Mouse (Mus musculus): ENCODE data around the gene Zfp580. TPM values are rescaled to one million over a fixed set of nuclear protein-coding genes. Genes with fewer than 3 reads are reported as not detected.

Gene Zfp580
- polyA plus RNA-seq, 1 experiment = not detected

DNA sequence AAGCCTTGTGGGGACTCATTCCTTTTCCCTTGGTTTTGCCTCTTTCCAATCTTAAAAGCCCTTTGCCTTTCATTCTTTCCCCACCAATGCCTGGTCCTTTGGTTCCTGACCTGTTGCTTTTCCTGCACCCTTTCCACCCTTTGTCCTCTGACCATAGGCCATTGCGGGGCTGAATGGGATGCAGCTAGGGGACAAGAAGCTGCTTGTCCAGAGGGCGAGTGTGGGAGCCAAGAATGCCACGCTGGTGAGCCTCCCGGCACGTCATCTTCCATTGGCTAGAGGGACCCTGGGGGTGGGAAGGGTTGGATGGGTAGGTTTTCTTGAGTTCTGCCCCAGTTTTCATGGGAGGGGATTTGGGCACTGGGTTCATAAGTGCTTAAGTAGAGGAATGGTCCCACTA lies 23.6 kb downstream of the Zfp580 start:
- no peak overlapping the region for H3K4me3 ChIP-seq (ENCODE audit: insufficient read depth, low read depth, low read length)
- no peak overlapping the region for H3K27ac ChIP-seq (ENCODE audit: insufficient read depth, low read depth, low read length)
- 88% methylated on average over 5 of the region's 5 CpGs for WGBS
- TF ChIP-seq POLR2A (IDR thresholded peaks at IDR 0.05; ENCODE audit: insufficient read depth, low read depth, low read length) (no peak), CTCF (IDR thresholded peaks at IDR 0.05; ENCODE audit: insufficient read depth, low read depth, low read length) (no peak)
- peaks cover 2% of the 10 kb centered on the region; the same call in 1 of the 2 replicates for H3K4me1 ChIP-seq (ENCODE audit: control insufficient read depth, insufficient read depth, low read length)

DNA sequence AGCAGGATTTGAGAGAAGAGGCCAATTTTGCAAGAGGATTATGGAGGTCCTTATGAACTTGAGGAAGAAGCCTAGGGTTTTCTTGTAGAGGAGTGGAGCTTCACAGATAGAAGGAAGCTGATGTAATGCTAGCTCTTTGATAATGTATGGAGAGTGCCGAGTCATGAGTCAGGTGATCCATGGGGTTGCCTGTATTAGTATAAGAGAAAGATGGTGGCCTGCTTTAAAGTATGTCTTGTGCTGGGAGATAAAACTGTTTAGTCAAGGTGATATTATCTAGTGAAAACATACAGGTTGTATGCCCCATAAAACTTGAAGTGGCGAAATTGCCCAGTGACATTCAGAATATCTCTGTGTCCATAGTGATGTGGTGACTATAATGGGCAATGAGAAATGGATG lies 25.6 kb downstream of the Zfp580 start:
- TF ChIP-seq CTCF (IDR thresholded peaks at IDR 0.05; ENCODE audit: insufficient read depth, low read depth, low read length) = no peak
- TF ChIP-seq POLR2A (IDR thresholded peaks at IDR 0.05; ENCODE audit: insufficient read depth, low read depth, low read length) = no peak
- peaks cover 5% of the 10 kb centered on the region; the same call in 1 of the 2 replicates for H3K4me1 ChIP-seq (ENCODE audit: control insufficient read depth, insufficient read depth, low read length)

DNA sequence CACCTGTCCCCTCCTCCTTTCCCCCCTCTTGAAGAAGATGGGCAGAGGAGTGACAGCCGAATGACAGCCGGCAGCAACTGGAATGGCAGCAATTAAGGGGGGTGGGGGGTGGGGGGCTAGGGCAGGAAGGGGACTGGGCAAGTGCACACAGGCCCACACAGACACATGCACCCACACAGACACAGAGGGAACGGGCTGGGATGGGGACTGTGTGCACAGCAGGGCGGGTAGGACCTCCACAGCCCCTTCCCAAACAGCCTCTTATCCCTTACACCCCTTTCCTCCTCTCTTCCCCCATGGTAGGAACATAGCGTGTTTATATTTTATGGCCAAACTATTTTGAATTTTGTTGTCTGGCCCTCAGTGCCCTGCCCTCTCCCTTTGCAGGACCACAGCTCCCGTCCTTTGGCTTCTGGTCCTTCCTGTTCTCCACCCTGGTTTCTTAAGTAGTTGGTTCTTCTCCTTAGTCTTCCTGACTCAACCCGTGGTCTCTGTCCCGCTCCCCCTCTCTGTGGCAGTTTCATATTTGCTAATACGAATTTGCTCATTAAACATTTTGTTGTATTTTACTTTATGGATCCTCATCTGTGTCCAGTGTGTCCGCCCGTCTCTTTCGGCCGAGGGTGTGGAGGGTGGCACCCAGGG lies 28.1 kb downstream of the Zfp580 start:
- Histone ChIP-seq H3K4me3 (ENCODE audit: insufficient read depth, low read depth, low read length) (peak overlapping the region; percentile 94), H3K4me1 (ENCODE audit: control insufficient read depth, insufficient read depth, low read length) (peaks cover 15% of the 10 kb centered on the region; the same call in 1 of the 2 replicates), H3K27ac (ENCODE audit: insufficient read depth, low read depth, low read length) (peak overlapping the region; percentile 47; the same call in 1 of the 2 replicates)
- 49% methylated on average over 10 of the region's 13 CpGs for WGBS

More for the DNA sequence above, 25.6 kb downstream of the Zfp580 start:
- Histone ChIP-seq H3K27ac (ENCODE audit: insufficient read depth, low read depth, low read length) (no peak overlapping the region), H3K4me3 (ENCODE audit: insufficient read depth, low read depth, low read length) (no peak overlapping the region)
- 85% methylated on average over 2 of the region's 2 CpGs for WGBS

DNA sequence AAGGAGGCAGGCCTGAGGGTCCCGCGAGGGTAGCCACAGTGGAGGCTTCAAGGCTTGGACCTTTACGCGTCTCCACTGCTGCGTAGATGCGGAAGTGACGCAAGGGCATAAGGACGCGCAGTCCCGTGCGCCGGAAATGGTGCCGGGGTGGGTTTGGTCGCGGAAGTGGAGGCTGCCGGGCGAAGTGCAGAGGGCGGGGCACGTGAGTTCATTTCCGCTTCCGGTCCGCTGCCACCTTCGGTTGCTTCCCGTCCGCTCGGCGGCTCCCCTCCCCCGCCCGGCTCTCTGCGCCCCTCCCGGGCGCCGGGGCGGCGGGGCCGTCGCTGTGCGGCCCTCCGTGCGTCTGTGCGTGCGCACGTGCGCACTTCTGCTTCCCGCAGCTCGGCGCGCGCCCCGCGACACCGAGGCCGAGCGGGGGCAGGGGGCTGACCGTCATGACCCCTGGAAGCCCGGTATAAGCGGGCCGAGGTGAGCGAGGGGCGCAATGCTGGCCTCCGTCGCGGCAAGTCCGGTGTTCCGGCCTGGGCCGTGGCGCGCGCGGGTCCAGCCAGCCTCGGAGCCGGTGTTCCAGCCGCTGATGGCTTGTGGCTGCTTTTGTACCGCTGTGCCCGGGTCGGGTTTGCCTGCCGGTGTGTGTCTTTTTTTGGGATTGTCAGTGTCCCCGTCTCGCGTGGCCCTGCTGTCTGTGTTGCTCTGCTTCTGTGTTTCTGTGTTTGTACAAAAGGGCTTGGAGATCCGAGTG lies 28.8 kb downstream of the Zfp580 start, which contains the start of gene Epn1:
Gene Epn1 (plus strand): TSS at position 226 of the 742 bp plus-strand sequence.
- Histone ChIP-seq H3K4me3 (ENCODE audit: insufficient read depth, low read depth, low read length) (peak within 1 kb of the TSS; percentile 94), H3K27ac (ENCODE audit: insufficient read depth, low read depth, low read length) (peak within 1 kb of the TSS; percentile 65), H3K4me1 (ENCODE audit: control insufficient read depth, insufficient read depth, low read length) (peaks cover 15% of the 10 kb centered on the region; the same call in 1 of the 2 replicates)
- under 1% methylated on average over 81 of the region's 81 CpGs for WGBS
- no peak for TF ChIP-seq CTCF (IDR thresholded peaks at IDR 0.05; ENCODE audit: insufficient read depth, low read depth, low read length)
- TF ChIP-seq POLR2A (IDR thresholded peaks at IDR 0.05; ENCODE audit: insufficient read depth, low read depth, low read length) = peak; percentile 56; the same call in 1 of the 2 replicates

DNA sequence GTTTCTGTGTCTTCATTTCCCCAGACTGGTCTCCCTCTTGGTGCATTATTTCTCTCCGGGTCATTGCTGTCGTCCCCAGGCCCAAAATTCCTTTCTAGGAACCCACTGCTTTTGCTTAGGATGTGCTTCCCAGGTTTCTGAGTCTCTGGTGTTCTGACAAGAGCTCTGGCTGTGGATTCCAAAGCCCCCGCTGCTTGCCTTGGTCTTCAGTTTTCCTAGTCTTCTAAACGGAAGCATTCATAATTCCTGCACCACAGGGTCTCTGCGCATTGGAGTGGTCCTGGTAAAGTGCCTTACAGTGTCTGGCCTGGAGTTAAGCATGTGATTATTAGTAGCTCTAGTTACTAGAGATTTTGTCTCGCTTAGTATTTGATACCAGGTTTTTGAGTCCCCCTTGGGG lies 29.5 kb downstream of the Zfp580 start:
- Histone ChIP-seq H3K4me3 (ENCODE audit: insufficient read depth, low read depth, low read length) (peak overlapping the region; percentile 94), H3K4me1 (ENCODE audit: control insufficient read depth, insufficient read depth, low read length) (peaks cover 15% of the 10 kb centered on the region; the same call in 1 of the 2 replicates), H3K27ac (ENCODE audit: insufficient read depth, low read depth, low read length) (no peak overlapping the region)
- no peak for TF ChIP-seq CTCF (IDR thresholded peaks at IDR 0.05; ENCODE audit: insufficient read depth, low read depth, low read length)
- TF ChIP-seq POLR2A (IDR thresholded peaks at IDR 0.05; ENCODE audit: insufficient read depth, low read depth, low read length) = no peak
- WGBS = 4% methylated on average over 6 of the region's 6 CpGs

- peaks cover 19% of the 10 kb centered on the region for H3K4me1 ChIP-seq (ENCODE audit: control insufficient read depth, insufficient read depth, low read length)
- 36% methylated on average over 6 of the region's 6 CpGs for WGBS
- no peak overlapping the region for H3K27ac ChIP-seq (ENCODE audit: insufficient read depth, low read depth, low read length)
- TF ChIP-seq CTCF (IDR thresholded peaks at IDR 0.05; ENCODE audit: insufficient read depth, low read depth, low read length) (no peak), POLR2A (IDR thresholded peaks at IDR 0.05; ENCODE audit: insufficient read depth, low read depth, low read length) (no peak)
- peak overlapping the region; percentile 3; the same call in 1 of the 2 replicates for H3K4me3 ChIP-seq (ENCODE audit: insufficient read depth, low read depth, low read length)
Observed at GRCm38 (mm10) chr7:5081241-5081640, 29.9 kb downstream of the Zfp580 start.

GRCm38 (mm10) chr7:5081939-5082338 lies 30.6 kb downstream of the Zfp580 start:
- 82% methylated on average over 2 of the region's 2 CpGs for WGBS
- Histone ChIP-seq H3K27ac (ENCODE audit: insufficient read depth, low read depth, low read length) (no peak overlapping the region), H3K4me1 (ENCODE audit: control insufficient read depth, insufficient read depth, low read length) (peaks cover 22% of the 10 kb centered on the region), H3K4me3 (ENCODE audit: insufficient read depth, low read depth, low read length) (no peak overlapping the region)
- TF ChIP-seq POLR2A (IDR thresholded peaks at IDR 0.05; ENCODE audit: insufficient read depth, low read depth, low read length) (no peak), CTCF (IDR thresholded peaks at IDR 0.05; ENCODE audit: insufficient read depth, low read depth, low read length) (no peak)

GRCm38 (mm10) chr7:5083325-5084105 lies 32.2 kb downstream of the Zfp580 start:
- TF ChIP-seq POLR2A (IDR thresholded peaks at IDR 0.05; ENCODE audit: insufficient read depth, low read depth, low read length) (no peak), CTCF (IDR thresholded peaks at IDR 0.05; ENCODE audit: insufficient read depth, low read depth, low read length) (no peak)
- H3K4me3 ChIP-seq (ENCODE audit: insufficient read depth, low read depth, low read length) = no peak overlapping the region
- H3K27ac ChIP-seq (ENCODE audit: insufficient read depth, low read depth, low read length) = no peak overlapping the region
- peaks cover 26% of the 10 kb centered on the region for H3K4me1 ChIP-seq (ENCODE audit: control insufficient read depth, insufficient read depth, low read length)
- 91% methylated on average over 18 of the region's 18 CpGs for WGBS

Measured in olfactory bulb, adult 2 months (tissue).